Mouse (Mus musculus) brown adipose tissue, adult 24 weeks (tissue): ENCODE measurements at regions not wholly inside any gene's neighbourhood (a gene's known extent, or its start where the extent isn't known, plus 50 kb on each side); places are given as distances from the start of the nearest gene placed in this dataset.
A peak's percentile ranks its signal among the peaks of the same experiment; 100 is the strongest.

Experiments used
- H3K27ac ChIP-seq: fragments of 200-500 bp; replicated peaks from 2 replicates; pipeline ENCODE4 v1.5.1; 2012; ENCODE audit warnings: low read depth, mild to moderate bottlenecking, low read length
- H3K4me1 ChIP-seq: fragments of 200-500 bp; 2 replicates; pipeline ENCODE4 v1.6.1; 2012; ENCODE audit warnings: low read length, mixed read lengths; ENCODE audit not compliant: control insufficient read depth, insufficient read depth, insufficient read length
- H3K4me3 ChIP-seq: fragments of 200-500 bp; 2 replicates; pipeline ENCODE4 v1.5.1; 2012; ENCODE audit warnings: low read depth, mild to moderate bottlenecking, low read length, moderate library complexity; ENCODE audit not compliant: insufficient read depth

GRCm38 (mm10) chr13:43900115-43900514, 115.5 kb downstream of the Cd83 start:
- H3K27ac ChIP-seq, result no peak overlapping the region
- H3K4me1 ChIP-seq, result no peaks in the 10 kb centered on the region; the same call in 1 of the 2 replicates
- no peak overlapping the region for H3K4me3 ChIP-seq

DNA sequence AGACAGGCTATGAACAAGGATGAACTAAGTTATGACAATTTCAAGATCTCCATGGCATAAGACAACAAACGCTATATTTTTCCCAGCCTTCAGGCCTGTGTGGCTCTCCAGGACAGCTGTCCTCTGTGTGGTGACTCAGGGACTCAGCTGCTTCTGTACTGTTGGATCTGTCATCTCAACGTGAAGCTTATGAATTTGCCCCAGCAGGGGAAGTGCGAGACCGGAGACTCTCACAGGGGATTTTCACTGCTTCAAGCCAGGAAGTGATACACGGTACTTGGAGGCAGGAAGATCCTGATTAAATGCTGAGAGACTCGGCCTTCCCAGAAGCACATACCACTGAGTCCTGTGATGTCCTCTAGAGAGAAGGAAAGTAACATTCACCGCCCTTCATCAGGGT, 116.2 kb downstream of the Cd83 start:
- Histone ChIP-seq H3K27ac (peak overlapping the region; percentile 72), H3K4me3 (no peak overlapping the region), H3K4me1 (no peaks in the 10 kb centered on the region; the same call in 1 of the 2 replicates)

GRCm38 (mm10) chr13:43903391-43903790, 118.8 kb downstream of the Cd83 start:
- Histone ChIP-seq H3K4me1 (peaks cover 6% of the 10 kb centered on the region; the same call in 1 of the 2 replicates), H3K4me3 (no peak overlapping the region), H3K27ac (no peak overlapping the region)

DNA sequence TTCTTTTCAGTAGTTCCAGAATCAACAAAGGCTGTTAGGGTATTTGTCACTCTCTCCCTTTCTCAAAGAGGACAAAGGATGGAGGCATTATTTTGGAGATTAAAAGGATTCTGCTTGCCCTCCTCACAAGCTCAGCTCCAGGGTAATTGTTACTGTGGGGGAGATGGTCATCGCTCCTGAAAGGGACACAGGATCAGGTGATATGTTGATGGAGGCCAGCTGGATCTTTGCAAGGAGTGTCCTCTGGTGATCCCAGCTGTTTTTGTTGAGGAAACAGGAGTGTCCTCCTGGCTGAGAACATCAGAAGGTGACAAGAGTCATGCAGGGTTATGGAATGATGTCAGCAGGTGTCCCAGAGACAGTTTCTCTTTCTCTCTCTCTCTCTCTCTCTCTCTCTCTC, 119.7 kb downstream of the Cd83 start:
- Histone ChIP-seq H3K27ac (no peak overlapping the region), H3K4me1 (peaks cover 14% of the 10 kb centered on the region), H3K4me3 (no peak overlapping the region)

DNA sequence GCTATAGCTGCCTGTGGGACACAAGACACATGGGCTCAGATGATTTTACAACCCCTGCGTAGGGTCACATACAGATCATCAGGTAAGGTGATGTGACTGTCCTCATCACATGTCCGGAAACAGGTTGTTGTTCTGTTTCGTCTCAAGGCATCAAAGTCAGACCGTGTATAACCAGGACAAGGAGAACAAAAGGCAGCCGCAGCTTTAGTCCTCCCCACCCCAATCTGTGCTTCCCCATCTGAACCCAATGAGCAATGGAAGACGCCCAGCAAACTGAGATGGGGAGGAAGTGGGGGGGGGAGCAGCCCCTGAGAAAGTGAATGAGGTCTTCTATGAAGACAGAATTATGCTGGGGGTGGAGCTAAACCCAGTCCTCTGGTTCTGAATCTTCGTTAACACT, 121.7 kb downstream of the Cd83 start:
- no peak overlapping the region for H3K4me3 ChIP-seq
- H3K27ac ChIP-seq, result no peak overlapping the region
- H3K4me1 ChIP-seq, result peaks cover 24% of the 10 kb centered on the region

DNA sequence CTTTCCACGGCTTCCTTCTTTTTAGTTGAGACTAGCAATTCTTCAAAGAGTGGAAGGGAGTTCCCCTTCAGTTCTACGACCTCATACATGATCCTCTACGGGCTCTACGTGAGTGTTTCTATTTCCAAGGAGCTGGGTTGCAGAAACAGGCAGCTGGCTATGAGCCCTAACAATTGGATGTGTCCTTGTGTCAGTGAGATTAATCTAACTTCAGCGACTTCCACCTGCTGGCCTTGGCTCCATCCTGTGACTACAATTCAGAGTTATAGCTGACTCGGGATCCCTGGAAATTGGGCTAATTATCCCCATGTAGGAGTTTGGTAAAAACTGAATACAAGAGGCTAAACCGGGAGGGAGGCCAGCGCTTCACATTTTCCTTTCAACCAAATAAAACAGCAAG, 122.8 kb downstream of the Cd83 start:
- Histone ChIP-seq H3K4me3 (no peak overlapping the region), H3K4me1 (peaks cover 24% of the 10 kb centered on the region), H3K27ac (peak overlapping the region; percentile 65)

DNA sequence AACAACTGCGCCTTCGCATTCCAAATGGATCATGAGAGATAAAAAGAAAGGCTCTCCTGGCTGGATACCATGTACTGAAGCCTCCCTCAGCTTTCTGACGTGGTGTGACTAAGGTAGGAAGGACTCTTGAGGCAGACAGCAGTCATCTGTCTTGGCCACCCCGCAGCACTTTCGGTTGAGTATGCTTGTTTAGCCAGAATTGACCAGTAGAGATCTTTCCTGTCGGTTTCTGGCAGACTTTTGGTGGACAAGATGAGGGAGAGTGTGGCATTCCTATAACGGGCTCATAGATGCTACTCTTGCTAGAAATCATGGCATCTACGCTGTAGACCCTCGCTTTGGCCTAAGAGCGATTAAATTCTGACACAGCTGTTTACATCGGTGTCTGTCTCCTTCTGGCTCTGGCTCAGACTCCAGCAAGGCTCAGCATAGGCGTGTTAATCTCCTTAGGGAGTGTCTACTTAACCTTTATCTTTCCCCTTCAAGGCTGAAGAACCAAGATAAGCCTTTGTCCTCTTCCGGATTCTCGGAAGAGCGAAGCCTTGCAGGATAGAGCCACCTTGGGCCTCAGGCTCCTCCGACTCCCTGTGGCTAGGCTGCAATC, 123.6 kb downstream of the Cd83 start:
- peak overlapping the region; percentile 27; the same call in 1 of the 2 replicates for H3K4me3 ChIP-seq
- H3K4me1 ChIP-seq, result peaks cover 24% of the 10 kb centered on the region
- H3K27ac ChIP-seq, result peak overlapping the region; percentile 70

DNA sequence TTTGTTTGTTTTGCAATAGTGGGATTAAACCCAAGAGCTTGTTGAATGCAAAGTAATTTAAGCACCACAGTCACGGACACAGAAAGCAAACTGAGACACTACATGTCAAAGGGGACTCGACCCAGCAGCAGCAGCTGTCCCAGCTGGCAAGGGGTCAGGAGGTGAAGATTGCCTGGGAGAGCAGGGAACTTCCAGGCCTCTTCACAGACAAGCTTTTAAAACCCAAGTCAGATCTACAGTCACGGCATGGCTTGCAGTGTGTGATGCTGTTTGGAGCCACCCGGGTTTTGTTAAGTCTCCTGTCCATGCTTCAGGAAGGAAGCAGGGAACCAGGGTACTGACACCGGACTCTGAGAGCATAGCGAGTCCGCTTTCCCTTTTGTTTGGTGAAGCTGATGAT, 125.4 kb downstream of the Cd83 start:
- Histone ChIP-seq H3K4me3 (no peak overlapping the region), H3K27ac (no peak overlapping the region), H3K4me1 (peaks cover 24% of the 10 kb centered on the region)

DNA sequence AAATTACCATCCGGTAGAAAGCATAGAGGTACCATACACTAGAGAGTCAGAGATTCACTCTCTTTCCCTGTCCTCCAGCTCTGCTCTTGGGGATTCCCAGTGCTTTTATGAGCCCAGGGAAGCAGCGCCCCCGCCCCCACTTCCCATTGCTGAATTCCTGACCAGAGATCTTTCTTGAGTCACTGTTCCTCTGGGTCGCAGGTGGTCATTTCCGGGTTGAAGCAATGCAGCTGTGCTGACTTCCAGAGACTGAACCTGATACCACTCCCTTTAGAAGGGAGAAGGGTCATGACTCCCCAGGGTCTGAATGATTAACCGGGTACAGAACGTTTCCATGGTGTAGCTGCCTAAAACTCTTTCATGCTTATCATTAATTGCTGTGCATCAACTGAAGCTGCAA, 128.9 kb downstream of the Cd83 start:
- Histone ChIP-seq H3K27ac (no peak overlapping the region; the same call in 1 of the 2 replicates), H3K4me3 (no peak overlapping the region), H3K4me1 (peaks cover 18% of the 10 kb centered on the region)

GRCm38 (mm10) chr13:43919781-43920420, 135.3 kb downstream of the Cd83 start:
- Histone ChIP-seq H3K27ac (no peak overlapping the region), H3K4me1 (no peaks in the 10 kb centered on the region), H3K4me3 (no peak overlapping the region)

- no peak overlapping the region for H3K4me3 ChIP-seq
- H3K27ac ChIP-seq, result no peak overlapping the region
- H3K4me1 ChIP-seq, result peaks cover 9% of the 10 kb centered on the region
Measured at GRCm38 (mm10) chr13:43930081-43930981, 145.8 kb downstream of the Cd83 start.

DNA sequence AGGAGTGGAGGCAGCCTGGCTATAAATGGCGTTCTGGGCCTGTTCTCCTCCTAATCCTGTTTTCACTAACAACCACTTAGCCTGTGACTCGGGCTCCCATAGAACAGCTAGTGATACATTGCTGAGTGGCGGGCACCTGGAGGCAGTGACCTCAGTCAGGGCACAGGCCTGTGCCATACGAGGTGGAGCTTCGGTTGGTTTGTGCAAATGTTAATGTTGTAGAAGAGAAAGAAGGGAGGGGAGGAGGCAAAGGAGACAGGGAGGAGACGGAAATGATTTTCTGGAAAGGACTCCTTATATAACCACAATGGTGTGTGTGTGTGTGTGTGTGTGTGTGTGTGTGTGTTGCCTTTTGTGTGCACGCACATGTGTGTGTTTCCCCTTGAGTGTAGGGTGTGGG, 148.4 kb downstream of the Cd83 start:
- Histone ChIP-seq H3K4me3 (no peak overlapping the region), H3K27ac (no peak overlapping the region), H3K4me1 (peaks cover 9% of the 10 kb centered on the region)

GRCm38 (mm10) chr13:43935284-43935683, 150.7 kb downstream of the Cd83 start:
- Histone ChIP-seq H3K4me1 (peaks cover 9% of the 10 kb centered on the region), H3K4me3 (no peak overlapping the region), H3K27ac (no peak overlapping the region)

- Histone ChIP-seq H3K4me1 (peaks cover 9% of the 10 kb centered on the region), H3K4me3 (no peak overlapping the region), H3K27ac (no peak overlapping the region)
Measured at GRCm38 (mm10) chr13:43936504-43936903, 151.9 kb downstream of the Cd83 start.

DNA sequence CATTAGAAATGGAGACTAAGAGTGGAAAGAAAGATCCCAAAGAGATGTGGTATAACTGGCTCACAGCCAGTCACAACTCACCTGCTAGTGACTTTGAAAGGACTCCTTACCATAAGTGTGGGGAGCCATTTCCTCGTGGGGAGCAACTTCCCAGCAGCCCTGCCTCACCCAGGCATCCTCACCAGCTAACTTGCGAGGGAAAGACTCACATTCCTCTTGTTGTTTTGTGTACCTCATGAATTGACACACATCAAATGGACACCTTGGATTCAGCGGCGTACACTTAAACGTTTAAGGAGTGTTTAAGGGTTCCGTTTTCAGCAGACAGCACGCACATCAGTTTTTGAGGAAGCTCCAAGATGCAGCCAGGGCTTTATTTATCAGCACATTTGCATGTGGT, 154.0 kb downstream of the Cd83 start:
- Histone ChIP-seq H3K27ac (no peak overlapping the region), H3K4me1 (no peaks in the 10 kb centered on the region), H3K4me3 (no peak overlapping the region)
